Mouse (Mus musculus): ENCODE measurements around the gene Gm20532. TPM values are rescaled to one million over a fixed set of nuclear protein-coding genes. Genes with fewer than 3 reads are reported as not detected.
"Not testable (repeated sequence)": the region's sequence is repeated elsewhere in the genome, so short reads cannot be mapped to it uniquely, and the experiment has no call there.

Gm20532 gene
- polyA plus RNA-seq, 1 experiment from 2014 or later, result not detected

DNA sequence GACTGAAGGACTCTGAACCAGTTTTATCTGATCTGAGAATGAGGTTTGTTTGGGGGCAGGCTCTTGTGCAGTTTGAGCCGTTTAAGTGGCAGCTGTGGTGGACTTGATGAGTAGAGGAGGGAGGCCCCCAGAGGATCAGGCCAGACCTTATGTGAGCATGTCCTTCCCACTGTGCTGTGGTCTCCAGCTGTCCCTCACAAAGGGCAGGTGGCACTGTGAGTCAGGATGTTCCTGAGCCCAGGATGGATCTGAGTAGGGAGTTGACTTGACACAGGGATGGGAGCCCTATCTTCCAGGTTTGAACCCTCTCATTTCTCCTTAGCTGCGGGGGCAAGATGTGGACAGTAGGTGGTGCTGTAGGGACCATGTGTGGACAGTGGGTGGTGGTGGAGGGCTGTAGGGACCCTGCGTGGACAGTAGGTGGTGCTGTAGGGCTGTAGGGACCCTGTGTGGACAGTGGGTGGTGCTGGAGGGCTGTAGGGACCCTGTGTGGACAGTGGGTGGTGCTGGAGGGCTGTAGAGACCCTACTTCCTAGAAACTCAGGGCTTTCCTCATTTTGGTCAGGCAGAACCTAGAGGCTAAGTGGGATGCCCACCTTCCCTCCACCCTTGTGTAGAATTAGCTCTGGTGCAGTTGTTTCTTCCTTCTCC, 60.3 kb downstream of the Gm20532 start:
- 20% methylated on average over 3 of the region's 3 CpGs for WGBS
- no peak overlapping the region for H3K4me3 ChIP-seq (replicated peaks; ENCODE audit: low read length)
- H3K27ac ChIP-seq (ENCODE audit: low read length), result no peak overlapping the region
- H3K9ac ChIP-seq (ENCODE audit: low read length), result no peak overlapping the region
- no peaks in the 10 kb centered on the region for H3K9me3 ChIP-seq (replicated peaks; ENCODE audit: control insufficient read depth, low read length)
- no peaks in the 10 kb centered on the region for H3K4me1 ChIP-seq (ENCODE audit: control insufficient read depth, insufficient read depth, low read length)
- no peak overlapping the region for H3K4me2 ChIP-seq (ENCODE audit: low read depth, low read length)
- no peaks in the 10 kb centered on the region for H3K36me3 ChIP-seq (ENCODE audit: control insufficient read depth, insufficient read depth, low read length)
- peak; percentile 97 for ATAC-seq (ENCODE audit: insufficient read depth, low FRiP score)
- no peaks in the 10 kb centered on the region for H3K27me3 ChIP-seq (ENCODE audit: control insufficient read depth, insufficient read depth, low read length)

DNA sequence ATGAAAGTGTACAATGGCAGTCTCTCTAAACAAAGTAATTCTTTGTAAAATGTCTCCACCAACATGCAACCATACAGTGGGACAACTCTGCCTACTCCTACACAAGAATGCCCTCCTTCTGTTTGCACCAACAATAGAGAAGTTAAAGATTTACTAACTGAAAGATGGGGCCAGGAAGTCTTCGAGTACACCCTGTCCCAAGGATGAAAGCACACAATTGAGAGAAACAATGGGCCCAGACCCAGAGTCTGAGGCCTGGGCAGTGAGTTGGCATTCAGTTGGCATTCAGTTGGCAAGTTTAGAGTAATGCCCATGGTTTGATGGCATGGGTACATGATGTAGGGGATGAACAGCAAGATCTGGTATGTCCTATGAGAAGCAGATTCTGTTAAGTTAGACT, 68.2 kb downstream of the Gm20532 start:
- no peak overlapping the region for H3K27ac ChIP-seq (ENCODE audit: low read length)
- no peaks in the 10 kb centered on the region for H3K9me3 ChIP-seq (replicated peaks; ENCODE audit: control insufficient read depth, low read length)
- H3K4me3 ChIP-seq (replicated peaks; ENCODE audit: low read length), result no peak overlapping the region
- H3K27me3 ChIP-seq (ENCODE audit: control insufficient read depth, insufficient read depth, low read length), result no peaks in the 10 kb centered on the region
- 67% methylated on average over 1 of the region's 1 CpGs for WGBS
- H3K36me3 ChIP-seq (ENCODE audit: control insufficient read depth, insufficient read depth, low read length), result no peaks in the 10 kb centered on the region
- no peak for ATAC-seq (ENCODE audit: insufficient read depth, low FRiP score)
- no peak overlapping the region for H3K9ac ChIP-seq (ENCODE audit: low read length)
- no peaks in the 10 kb centered on the region for H3K4me1 ChIP-seq (ENCODE audit: control insufficient read depth, insufficient read depth, low read length)
- no peak overlapping the region for H3K4me2 ChIP-seq (ENCODE audit: low read depth, low read length)

DNA sequence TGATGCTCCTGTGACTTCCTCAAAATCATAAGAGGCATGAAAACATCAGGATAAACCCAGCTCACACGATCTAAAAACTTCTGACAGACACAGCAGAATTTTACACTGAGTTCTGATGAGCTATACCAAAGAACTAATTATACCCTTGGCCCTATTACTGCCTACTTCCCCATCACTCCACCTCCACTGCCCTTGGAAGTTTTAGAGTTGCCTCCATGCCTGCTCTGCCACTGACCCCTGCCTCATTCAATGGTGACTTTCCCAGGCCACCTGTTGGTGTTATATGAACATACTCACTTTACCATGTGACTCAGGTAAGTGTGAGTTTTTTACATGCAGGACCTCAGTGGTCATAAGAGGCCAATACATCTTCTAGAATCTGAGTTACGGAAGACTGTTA, 71.0 kb downstream of the Gm20532 start:
- H3K4me1 ChIP-seq (ENCODE audit: control insufficient read depth, insufficient read depth, low read length), result 0 out of 2 replicates have a peak, but pooled peaks cover 3% of the 10 kb centered on the region
- ATAC-seq (ENCODE audit: insufficient read depth, low FRiP score), result no peak
- H3K27me3 ChIP-seq (ENCODE audit: control insufficient read depth, insufficient read depth, low read length), result peaks cover 3% of the 10 kb centered on the region; the same call in 1 of the 2 replicates
- H3K27ac ChIP-seq (ENCODE audit: low read length), result no peak overlapping the region
- no peak overlapping the region for H3K4me2 ChIP-seq (ENCODE audit: low read depth, low read length)
- H3K9me3 ChIP-seq (replicated peaks; ENCODE audit: control insufficient read depth, low read length), result no peaks in the 10 kb centered on the region
- H3K36me3 ChIP-seq (ENCODE audit: control insufficient read depth, insufficient read depth, low read length), result no peaks in the 10 kb centered on the region
- no peak overlapping the region for H3K9ac ChIP-seq (ENCODE audit: low read length)
- no peak overlapping the region for H3K4me3 ChIP-seq (replicated peaks; ENCODE audit: low read length)
- WGBS, result 85% methylated on average over 2 of the region's 2 CpGs

DNA sequence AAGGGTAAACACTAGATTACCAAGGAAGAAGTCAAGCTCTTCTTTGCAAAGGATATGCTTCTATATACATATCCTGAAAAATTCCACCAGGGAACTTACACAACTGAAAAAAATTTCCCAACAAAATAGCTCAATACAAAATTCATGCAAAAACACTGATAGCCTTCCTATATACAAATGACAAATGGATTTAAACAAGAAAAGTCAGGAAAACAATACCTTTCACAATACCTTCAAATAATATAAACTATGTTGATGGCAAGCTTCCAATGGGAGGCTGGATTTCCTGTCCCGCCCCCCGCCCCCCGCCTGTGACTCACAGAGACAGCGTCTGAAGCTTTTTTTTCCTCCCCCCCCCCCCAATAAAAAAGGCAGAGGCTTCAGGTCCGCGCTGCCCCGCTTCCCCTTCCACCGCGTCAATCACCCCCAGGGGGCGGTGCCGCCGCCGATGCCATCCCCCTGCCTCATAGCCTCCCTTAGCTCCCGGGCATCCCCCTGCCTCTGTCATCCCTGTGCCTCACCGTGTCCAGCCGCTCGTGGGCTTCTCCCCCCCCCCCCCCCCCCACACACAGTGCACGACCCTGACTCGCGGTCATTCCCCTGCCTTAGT, 74.8 kb downstream of the Gm20532 start:
- Histone ChIP-seq H3K9me3 (replicated peaks; ENCODE audit: control insufficient read depth, low read length) (no peaks in the 10 kb centered on the region), H3K4me1 (ENCODE audit: control insufficient read depth, insufficient read depth, low read length) (0 out of 2 replicates have a peak, but pooled peaks cover 3% of the 10 kb centered on the region), H3K9ac (ENCODE audit: low read length) (peak overlapping the region; percentile 43; the same call in 1 of the 2 replicates), H3K4me3 (replicated peaks; ENCODE audit: low read length) (peak overlapping the region; percentile 35), H3K36me3 (ENCODE audit: control insufficient read depth, insufficient read depth, low read length) (no peaks in the 10 kb centered on the region), H3K27ac (ENCODE audit: low read length) (no peak overlapping the region), H3K27me3 (ENCODE audit: control insufficient read depth, insufficient read depth, low read length) (peaks cover 3% of the 10 kb centered on the region; the same call in 1 of the 2 replicates), H3K4me2 (ENCODE audit: low read depth, low read length) (peak overlapping the region; percentile 67)
- peak; percentile 47; the same call in 1 of the 2 replicates for ATAC-seq (ENCODE audit: insufficient read depth, low FRiP score)
- WGBS, result 1% methylated on average over 19 of the region's 20 CpGs

DNA sequence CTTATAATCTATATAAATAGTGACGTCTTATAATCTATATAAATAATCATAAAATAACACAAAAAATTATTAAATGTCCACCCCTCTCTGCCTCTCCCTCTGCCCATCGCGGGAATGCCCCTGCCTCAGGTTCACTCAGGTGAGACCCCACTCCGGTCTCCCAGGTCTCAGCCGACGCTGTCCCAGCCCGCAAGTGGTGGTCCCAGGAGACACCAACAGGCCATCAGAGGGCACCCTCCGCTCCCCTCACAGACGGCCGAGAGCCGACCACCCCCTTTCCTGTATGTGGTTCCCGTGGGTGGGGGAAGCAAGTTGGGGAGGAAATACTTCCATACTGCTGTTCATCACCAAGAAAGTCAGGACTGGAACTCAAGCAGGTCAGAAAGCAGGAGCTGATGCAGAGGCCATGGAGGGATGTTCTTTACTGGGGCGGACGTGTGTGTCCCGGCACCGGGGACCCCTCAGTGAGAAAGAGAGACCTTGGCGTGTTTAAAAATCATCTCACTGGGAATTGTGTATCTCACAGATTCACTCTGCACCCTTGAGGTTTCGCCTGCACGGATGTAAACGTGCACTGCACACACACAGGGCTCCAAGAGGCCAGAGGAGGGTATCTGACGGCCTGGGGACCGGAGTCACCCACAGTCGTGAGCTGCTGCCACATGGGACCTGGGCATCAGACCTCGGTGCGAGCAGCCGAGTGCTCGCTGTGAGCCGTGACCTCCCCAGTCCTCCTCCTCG, 75.5 kb downstream of the Gm20532 start:
- no peak for ATAC-seq (ENCODE audit: insufficient read depth, low FRiP score)
- H3K9ac ChIP-seq (ENCODE audit: low read length), result peak overlapping the region; percentile 43; the same call in 1 of the 2 replicates

DNA sequence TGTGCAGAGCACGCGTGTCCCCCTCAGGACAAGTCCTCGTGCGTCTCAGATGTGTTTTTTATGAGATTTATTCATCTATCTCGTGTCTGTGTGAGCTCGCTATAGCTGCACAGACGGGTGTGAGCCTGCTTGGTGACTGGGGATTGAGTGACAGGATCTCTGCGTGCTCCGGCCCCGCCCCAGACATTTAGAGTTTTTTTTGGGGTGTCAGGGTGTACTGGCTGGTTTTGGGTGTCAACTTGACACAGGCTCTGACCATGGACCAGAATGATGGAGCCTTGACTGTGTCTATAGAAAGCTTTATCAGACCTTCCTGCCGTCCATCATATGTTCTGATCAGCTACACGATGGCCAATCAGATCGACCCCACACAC, 76.1 kb downstream of the Gm20532 start:
- Histone ChIP-seq H3K27me3 (ENCODE audit: control insufficient read depth, insufficient read depth, low read length) (peaks cover 3% of the 10 kb centered on the region; the same call in 1 of the 2 replicates), H3K36me3 (ENCODE audit: control insufficient read depth, insufficient read depth, low read length) (no peaks in the 10 kb centered on the region), H3K9ac (ENCODE audit: low read length) (no peak overlapping the region), H3K4me1 (ENCODE audit: control insufficient read depth, insufficient read depth, low read length) (0 out of 2 replicates have a peak, but pooled peaks cover 3% of the 10 kb centered on the region), H3K27ac (ENCODE audit: low read length) (no peak overlapping the region), H3K4me2 (ENCODE audit: low read depth, low read length) (no peak overlapping the region), H3K9me3 (replicated peaks; ENCODE audit: control insufficient read depth, low read length) (no peaks in the 10 kb centered on the region), H3K4me3 (replicated peaks; ENCODE audit: low read length) (no peak overlapping the region)
- 75% methylated on average over 13 of the region's 13 CpGs for WGBS
- ATAC-seq (ENCODE audit: insufficient read depth, low FRiP score), result no peak

More for the DNA sequence above, 75.5 kb downstream of the Gm20532 start:
- Histone ChIP-seq H3K4me3 (replicated peaks; ENCODE audit: low read length) (peak overlapping the region; percentile 35), H3K36me3 (ENCODE audit: control insufficient read depth, insufficient read depth, low read length) (no peaks in the 10 kb centered on the region), H3K27ac (ENCODE audit: low read length) (no peak overlapping the region), H3K27me3 (ENCODE audit: control insufficient read depth, insufficient read depth, low read length) (peaks cover 3% of the 10 kb centered on the region; the same call in 1 of the 2 replicates), H3K4me1 (ENCODE audit: control insufficient read depth, insufficient read depth, low read length) (0 out of 2 replicates have a peak, but pooled peaks cover 3% of the 10 kb centered on the region), H3K9me3 (replicated peaks; ENCODE audit: control insufficient read depth, low read length) (no peaks in the 10 kb centered on the region), H3K4me2 (ENCODE audit: low read depth, low read length) (peak overlapping the region; percentile 67)
- 42% methylated on average over 29 of the region's 29 CpGs for WGBS

DNA sequence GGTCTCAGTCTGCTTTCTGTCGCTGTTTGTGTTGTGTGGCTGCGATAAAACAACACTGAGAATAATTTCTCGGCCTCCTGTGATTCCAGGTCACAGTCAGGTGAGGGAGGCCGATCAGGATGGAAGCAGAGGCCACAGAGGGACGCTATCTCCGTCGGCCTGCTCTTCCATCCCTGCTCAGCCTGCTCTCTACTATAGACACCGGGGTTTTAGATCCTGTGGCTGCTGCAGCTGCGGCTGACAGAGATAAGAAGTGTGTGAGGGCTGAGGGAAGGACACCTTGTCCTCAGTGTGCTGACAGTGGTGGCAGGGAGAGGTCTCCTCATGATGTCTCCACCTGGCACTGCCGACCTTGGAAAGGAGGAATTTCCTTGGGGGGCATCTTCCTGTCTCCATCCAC, 76.7 kb downstream of the Gm20532 start:
- 68% methylated on average over 10 of the region's 10 CpGs for WGBS
- no peak for ATAC-seq (ENCODE audit: insufficient read depth, low FRiP score)

DNA sequence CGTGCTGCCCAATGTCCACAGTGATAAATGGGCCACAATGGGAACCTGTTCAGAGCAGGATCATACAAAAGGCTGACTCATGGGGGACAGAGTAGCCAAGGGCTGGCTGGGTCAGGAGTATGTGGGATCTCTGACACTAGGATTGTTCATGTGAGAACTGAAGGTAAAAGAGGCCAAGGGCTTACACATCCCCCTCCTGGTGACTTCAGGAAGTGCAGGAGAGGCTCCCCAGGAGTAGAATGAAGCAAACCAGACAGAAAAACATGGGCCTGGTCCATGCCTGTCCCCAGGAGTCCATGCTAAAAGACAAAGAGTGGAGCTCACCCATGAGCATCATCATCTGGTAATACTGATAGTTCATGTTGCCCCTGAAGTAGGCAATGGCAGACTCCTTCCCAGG, 77.1 kb downstream of the Gm20532 start:
- H3K4me1 ChIP-seq (ENCODE audit: control insufficient read depth, insufficient read depth, low read length); H3K36me3 ChIP-seq (ENCODE audit: control insufficient read depth, insufficient read depth, low read length); H3K27me3 ChIP-seq (ENCODE audit: control insufficient read depth, insufficient read depth, low read length); H3K27ac ChIP-seq (ENCODE audit: low read length); ATAC-seq (ENCODE audit: insufficient read depth, low FRiP score); H3K9ac ChIP-seq (ENCODE audit: low read length); H3K4me2 ChIP-seq (ENCODE audit: low read depth, low read length); H3K9me3 ChIP-seq (replicated peaks; ENCODE audit: control insufficient read depth, low read length); H3K4me3 ChIP-seq (replicated peaks; ENCODE audit: low read length): not testable (repeated sequence)
- 84% methylated on average over 1 of the region's 1 CpGs for WGBS

More for the DNA sequence above, 76.7 kb downstream of the Gm20532 start:
- Histone ChIP-seq H3K4me3 (replicated peaks; ENCODE audit: low read length) (no peak overlapping the region), H3K4me1 (ENCODE audit: control insufficient read depth, insufficient read depth, low read length) (0 out of 2 replicates have a peak, but pooled peaks cover 3% of the 10 kb centered on the region), H3K27me3 (ENCODE audit: control insufficient read depth, insufficient read depth, low read length) (peaks cover 3% of the 10 kb centered on the region; the same call in 1 of the 2 replicates), H3K9ac (ENCODE audit: low read length) (no peak overlapping the region), H3K9me3 (replicated peaks; ENCODE audit: control insufficient read depth, low read length) (no peaks in the 10 kb centered on the region), H3K4me2 (ENCODE audit: low read depth, low read length) (no peak overlapping the region), H3K27ac (ENCODE audit: low read length) (no peak overlapping the region), H3K36me3 (ENCODE audit: control insufficient read depth, insufficient read depth, low read length) (no peaks in the 10 kb centered on the region)

DNA sequence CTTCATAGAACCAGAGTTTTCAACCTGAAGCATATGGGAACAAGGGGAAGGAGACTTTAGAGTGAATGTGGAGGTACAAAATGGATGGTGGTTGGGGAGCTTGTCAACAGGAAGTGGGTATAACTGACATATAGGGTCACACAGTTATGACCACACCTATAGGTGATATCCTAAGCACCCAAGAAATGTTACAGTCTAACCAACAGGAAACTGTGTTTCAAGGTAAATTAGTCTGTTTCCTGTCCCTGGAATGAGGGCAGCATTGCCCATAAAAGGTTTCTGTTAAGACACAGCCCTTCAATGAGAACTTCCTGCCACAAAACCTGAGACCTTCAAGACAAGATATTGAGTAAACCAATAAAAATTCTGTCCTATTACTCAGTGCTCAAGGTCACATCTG, 82.3 kb downstream of the Gm20532 start:
- Histone ChIP-seq H3K27ac (ENCODE audit: low read length) (no peak overlapping the region), H3K36me3 (ENCODE audit: control insufficient read depth, insufficient read depth, low read length) (no peaks in the 10 kb centered on the region), H3K9ac (ENCODE audit: low read length) (no peak overlapping the region), H3K4me1 (ENCODE audit: control insufficient read depth, insufficient read depth, low read length) (no peaks in the 10 kb centered on the region), H3K27me3 (ENCODE audit: control insufficient read depth, insufficient read depth, low read length) (no peaks in the 10 kb centered on the region), H3K4me2 (ENCODE audit: low read depth, low read length) (no peak overlapping the region), H3K4me3 (replicated peaks; ENCODE audit: low read length) (no peak overlapping the region), H3K9me3 (replicated peaks; ENCODE audit: control insufficient read depth, low read length) (no peaks in the 10 kb centered on the region)
- no peak for ATAC-seq (ENCODE audit: insufficient read depth, low FRiP score)

All from stomach, embryonic 16.5 days (tissue).